Mouse (Mus musculus) T-helper 1 cell (primary cell): ENCODE data around the gene Abt1.

Experiments
- in situ Hi-C: fragments of 300-600 bp; cut with MboI, MseI; formaldehyde crosslinking; loops from one replicate; pipeline ENCODE4 v1.15.1; 2025; ENCODE audit warnings: high pct_unique_total_duplicates

Gene Abt1

GRCm38 (mm10) chr13:23423286-23424051, at the start of gene Abt1:
TSS of gene Abt1 (minus strand) at chr13:23423866.
- in situ Hi-C loops: no loop called here

- in situ Hi-C loops: no loop called here
Measured at GRCm38 (mm10) chr13:23466911-23467310, 43.2 kb upstream of the Abt1 start.

GRCm38 (mm10) chr13:23466306-23466705, 42.6 kb upstream of the Abt1 start:
- in situ Hi-C loops: no loop called here

- in situ Hi-C loops: no loop called here
Measured at GRCm38 (mm10) chr13:23465600-23466109, 42.0 kb upstream of the Abt1 start, which contains the start of gene Btn1a1. TSS of gene Btn1a1 (minus strand) at chr13:23465901.

- in situ Hi-C loops: loop anchor here (5.0 kb wide), 1 partner anchor 32 kb away; no protein-coding TSS in a partner anchor
Measured at GRCm38 (mm10) chr13:23464841-23465366, 41.2 kb upstream of the Abt1 start.

- in situ Hi-C loops: loop anchor here (5.0 kb wide), 1 partner anchor 33 kb away; no protein-coding TSS in a partner anchor
Measured at GRCm38 (mm10) chr13:23464224-23464637, 40.6 kb upstream of the Abt1 start.

- in situ Hi-C loops: loop anchor here (5.0 kb wide), 1 partner anchor 34 kb away; no protein-coding TSS in a partner anchor
Measured at GRCm38 (mm10) chr13:23463381-23464223, 39.9 kb upstream of the Abt1 start.

- in situ Hi-C loops: loop anchor here (5.0 kb wide), 1 partner anchor 35 kb away; no protein-coding TSS in a partner anchor
Measured at GRCm38 (mm10) chr13:23462669-23463068, 39.0 kb upstream of the Abt1 start.

- in situ Hi-C loops: loop anchor here (5.0 kb wide), 1 partner anchor 35 kb away; no protein-coding TSS in a partner anchor
Measured at GRCm38 (mm10) chr13:23462063-23462462, 38.4 kb upstream of the Abt1 start.

GRCm38 (mm10) chr13:23459264-23459846, 35.7 kb upstream of the Abt1 start:
- in situ Hi-C loops: no loop called here

GRCm38 (mm10) chr13:23453926-23454325, 30.3 kb upstream of the Abt1 start:
- in situ Hi-C loops: no loop called here

GRCm38 (mm10) chr13:23453362-23453862, 29.7 kb upstream of the Abt1 start:
- in situ Hi-C loops: no loop called here

GRCm38 (mm10) chr13:23450398-23450797, 26.7 kb upstream of the Abt1 start:
- in situ Hi-C loops: no loop called here

- in situ Hi-C loops: loop anchor here (5.0 to 10.0 kb wide), 2 partner anchors 73 to 1195 kb away; no protein-coding TSS in a partner anchor
Measured at GRCm38 (mm10) chr13:23449235-23450095, 25.8 kb upstream of the Abt1 start.

GRCm38 (mm10) chr13:23448758-23449157, 25.1 kb upstream of the Abt1 start:
- in situ Hi-C loops: loop anchor here (5.0 to 10.0 kb wide), 2 partner anchors 74 to 1196 kb away; no protein-coding TSS in a partner anchor

- in situ Hi-C loops: loop anchor here (5.0 to 10.0 kb wide), 2 partner anchors 76 to 1198 kb away; no protein-coding TSS in a partner anchor
Measured at GRCm38 (mm10) chr13:23446498-23446952, 22.9 kb upstream of the Abt1 start.

- in situ Hi-C loops: loop anchor here (5.0 to 10.0 kb wide), 2 partner anchors 77 to 1199 kb away; no protein-coding TSS in a partner anchor
Measured at GRCm38 (mm10) chr13:23445561-23446320, 22.1 kb upstream of the Abt1 start.

- in situ Hi-C loops: loop anchor here (5.0 to 10.0 kb wide), 2 partner anchors 77 to 1200 kb away; no protein-coding TSS in a partner anchor
Measured at GRCm38 (mm10) chr13:23445156-23445555, 21.5 kb upstream of the Abt1 start.

- in situ Hi-C loops: loop anchor here (10.0 kb wide), 1 partner anchor 1200 kb away; no protein-coding TSS in a partner anchor
Measured at GRCm38 (mm10) chr13:23444451-23444850, 20.8 kb upstream of the Abt1 start.
